21 mouse cellular contexts compared by ENCODE assay signal in genomic region chr11:89548786-89549185, GRCm38 (mm10).
"Had no signal": no experiment of that assay in that cellular context is flagged by ENCODE, and none has a peak within 500 bp of the region (broad histone marks: within the 10 kb centered on the region; RNA-seq: fewer than 3 reads in every experiment).

No protein-coding gene starts in this region.

- H3K36me3 ChIP-seq: limb, embryonic 12.5 days; limb, embryonic 15.5 days; midbrain, embryonic 12.5 days; midbrain, embryonic 15.5 days; neural tube, embryonic 12.5 days; neural tube, embryonic 15.5 days had no signal

- H3K27me3 ChIP-seq: midbrain, embryonic 12.5 days; midbrain, embryonic 15.5 days; neural tube, embryonic 12.5 days; neural tube, embryonic 15.5 days had no signal

- H3K4me2 ChIP-seq: limb, embryonic 12.5 days; limb, embryonic 15.5 days; liver, embryonic 11.5 days; lung, embryonic 14.5 days; midbrain, embryonic 12.5 days; midbrain, embryonic 15.5 days; neural tube, embryonic 12.5 days; neural tube, embryonic 15.5 days had no signal

- H3K4me3 ChIP-seq: limb, embryonic 12.5 days; limb, embryonic 15.5 days; midbrain, embryonic 12.5 days; midbrain, embryonic 15.5 days; neural tube, embryonic 12.5 days; neural tube, embryonic 15.5 days had no signal

- H3K9me3 ChIP-seq: limb, embryonic 12.5 days; limb, embryonic 15.5 days; midbrain, embryonic 12.5 days; midbrain, embryonic 15.5 days; neural tube, embryonic 12.5 days; neural tube, embryonic 15.5 days had no signal

- H3K9ac ChIP-seq: limb, embryonic 12.5 days; limb, embryonic 15.5 days; liver, embryonic 14.5 days; liver, postnatal 0 days; lung, embryonic 14.5 days; midbrain, embryonic 12.5 days; midbrain, embryonic 15.5 days; neural tube, embryonic 12.5 days; neural tube, embryonic 15.5 days had no signal

- H3K27ac ChIP-seq: limb, embryonic 12.5 days; limb, embryonic 15.5 days; liver, embryonic 14.5 days; macrophage; midbrain, embryonic 12.5 days; midbrain, embryonic 15.5 days; neural tube, embryonic 12.5 days; neural tube, embryonic 15.5 days; stomach, postnatal 0 days had no signal

- DNase-seq: kidney, postnatal 14 days; left cerebral cortex, postnatal 4 days; liver, postnatal 0 days; lung, embryonic 14.5 days; right cerebral cortex, adult 18-20 months; right cerebral cortex, postnatal 14 days; right cerebral cortex, postnatal 4 days; thymus, adult 2 months; thymus, postnatal 14 days; thymus, postnatal 4 days had no signal

- ATAC-seq: liver, postnatal 0 days; lung, postnatal 0 days; midbrain, embryonic 15.5 days had no signal
